Mouse (Mus musculus): ENCODE data around the gene Cemip2. TPM values are rescaled to one million over a fixed set of nuclear protein-coding genes. Genes with fewer than 3 reads are reported as not detected.

Cemip2 gene
- polyA plus RNA-seq (2015; fragmentation: Nextera tagmentation; extraction: Ambion mirVana) = 29.7 and 31.8 TPM in 2 replicates

DNA sequence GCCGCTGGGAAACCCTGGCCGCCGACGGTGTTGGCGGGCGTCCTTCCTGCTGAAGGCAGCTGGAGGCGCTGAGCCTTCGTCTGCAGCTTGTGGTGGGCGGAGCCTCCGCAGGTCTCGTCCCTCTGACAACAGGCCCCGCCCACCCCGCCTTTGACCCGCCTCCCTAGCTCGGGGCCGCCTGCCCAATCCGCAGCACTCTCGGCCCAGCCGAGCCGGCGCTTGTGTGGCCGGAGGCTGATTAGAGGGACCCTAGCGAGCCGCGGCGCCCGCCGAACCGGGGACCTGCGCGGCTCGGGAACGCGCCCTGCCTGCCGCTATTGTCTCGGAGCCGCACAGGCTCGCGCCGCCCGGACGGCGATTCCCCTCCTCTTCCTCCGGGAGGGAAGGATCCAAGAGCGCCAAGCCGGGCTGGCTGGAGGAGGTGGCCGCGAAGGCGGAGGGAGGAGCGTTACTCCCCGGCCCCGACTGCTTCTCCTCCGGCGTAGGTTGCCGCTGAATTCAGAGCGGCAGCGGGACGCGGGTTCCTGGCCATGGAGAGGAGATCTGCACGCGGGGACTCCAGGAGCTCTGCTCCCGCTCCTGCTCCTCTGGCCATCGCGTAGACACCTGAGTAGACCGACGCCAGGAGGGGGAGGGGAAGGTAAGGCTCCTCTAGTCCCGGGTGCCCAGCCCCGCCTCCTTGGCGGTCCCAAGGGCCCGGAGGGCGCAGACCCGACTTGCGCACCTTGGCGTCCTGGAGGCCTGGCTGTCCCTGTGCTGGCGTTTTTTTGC, at the start of gene Cemip2:
Gene Cemip2, plus strand, starts transcription at position 196 of the 771 bp plus-strand sequence.
- peaks cover 27% of the 10 kb centered on the region for H3K4me1 ChIP-seq (replicated peaks; ENCODE audit: control insufficient read depth, insufficient read depth, low read length)
- peak within 1 kb of the TSS; percentile 96 for H3K27ac ChIP-seq (ENCODE audit: low read length)
- H3K36me3 ChIP-seq (ENCODE audit: control insufficient read depth, insufficient read depth, low read length) = no peaks in the 10 kb centered on the region
- peak within 1 kb of the TSS; percentile 84 for H3K4me3 ChIP-seq (ENCODE audit: low read length)
- peak within 1 kb of the TSS; percentile 78 for H3K4me2 ChIP-seq (ENCODE audit: low read depth, low read length)
- H3K27me3 ChIP-seq (ENCODE audit: control insufficient read depth, insufficient read depth, low read depth, low read length) = no peaks in the 10 kb centered on the region
- under 1% methylated on average over 69 of the region's 75 CpGs for WGBS
- ATAC-seq (ENCODE audit: low read depth) = peak; percentile 96
- no peaks in the 10 kb centered on the region for H3K9me3 ChIP-seq (ENCODE audit: control insufficient read depth, low read length)
- peak within 1 kb of the TSS; percentile 85 for H3K9ac ChIP-seq (ENCODE audit: low read length)

- no peaks in the 10 kb centered on the region for H3K9me3 ChIP-seq (ENCODE audit: control insufficient read depth, low read length)
- H3K4me3 ChIP-seq (ENCODE audit: low read length) = no peak overlapping the region
- H3K36me3 ChIP-seq (ENCODE audit: control insufficient read depth, insufficient read depth, low read length) = no peaks in the 10 kb centered on the region
- 91% methylated on average over 6 of the region's 6 CpGs for WGBS
- H3K9ac ChIP-seq (ENCODE audit: low read length) = no peak overlapping the region
- ATAC-seq (ENCODE audit: low read depth) = no peak
- no peaks in the 10 kb centered on the region for H3K4me1 ChIP-seq (replicated peaks; ENCODE audit: control insufficient read depth, insufficient read depth, low read length)
- H3K27me3 ChIP-seq (ENCODE audit: control insufficient read depth, insufficient read depth, low read depth, low read length) = no peaks in the 10 kb centered on the region
- H3K4me2 ChIP-seq (ENCODE audit: low read depth, low read length) = no peak overlapping the region
- H3K27ac ChIP-seq (ENCODE audit: low read length) = no peak overlapping the region
Measured at GRCm38 (mm10) chr19:21728342-21728741, 49.8 kb upstream of the Cemip2 start.

DNA sequence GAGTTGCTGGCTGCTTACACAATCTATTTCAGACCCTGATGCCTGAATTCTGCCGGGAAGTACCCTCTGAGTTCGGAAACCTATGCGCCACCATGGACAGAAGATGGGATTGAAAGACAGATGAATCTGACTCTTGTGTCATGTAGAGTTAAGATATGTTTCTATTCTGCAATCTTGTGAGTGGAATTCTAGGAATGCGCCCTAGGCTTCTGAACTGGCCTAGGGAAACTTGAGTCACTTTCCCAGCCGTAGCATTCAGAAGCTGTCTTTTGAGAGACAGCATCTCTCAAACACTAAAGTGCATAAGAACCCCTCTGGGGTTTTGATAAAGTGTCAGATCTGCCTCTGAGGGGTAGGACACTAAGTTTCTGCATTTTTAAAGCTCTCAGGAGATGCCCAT, 46.3 kb upstream of the Cemip2 start:
- Histone ChIP-seq H3K9ac (ENCODE audit: low read length) (no peak overlapping the region), H3K9me3 (ENCODE audit: control insufficient read depth, low read length) (no peaks in the 10 kb centered on the region), H3K27me3 (ENCODE audit: control insufficient read depth, insufficient read depth, low read depth, low read length) (no peaks in the 10 kb centered on the region), H3K4me2 (ENCODE audit: low read depth, low read length) (no peak overlapping the region), H3K4me3 (ENCODE audit: low read length) (no peak overlapping the region), H3K36me3 (ENCODE audit: control insufficient read depth, insufficient read depth, low read length) (no peaks in the 10 kb centered on the region), H3K4me1 (replicated peaks; ENCODE audit: control insufficient read depth, insufficient read depth, low read length) (no peaks in the 10 kb centered on the region; the same call in 1 of the 2 replicates), H3K27ac (ENCODE audit: low read length) (no peak overlapping the region)
- ATAC-seq (ENCODE audit: low read depth) = no peak
- 73% methylated on average over 5 of the region's 5 CpGs for WGBS

- Histone ChIP-seq H3K4me1 (replicated peaks; ENCODE audit: control insufficient read depth, insufficient read depth, low read length) (peaks cover 7% of the 10 kb centered on the region; the same call in 1 of the 2 replicates), H3K4me3 (ENCODE audit: low read length) (no peak overlapping the region), H3K9ac (ENCODE audit: low read length) (no peak overlapping the region), H3K9me3 (ENCODE audit: control insufficient read depth, low read length) (no peaks in the 10 kb centered on the region), H3K36me3 (ENCODE audit: control insufficient read depth, insufficient read depth, low read length) (no peaks in the 10 kb centered on the region), H3K27me3 (ENCODE audit: control insufficient read depth, insufficient read depth, low read depth, low read length) (no peaks in the 10 kb centered on the region), H3K4me2 (ENCODE audit: low read depth, low read length) (no peak overlapping the region), H3K27ac (ENCODE audit: low read length) (no peak overlapping the region)
- ATAC-seq (ENCODE audit: low read depth) = no peak
- 96% methylated on average over 2 of the region's 2 CpGs for WGBS
Measured at GRCm38 (mm10) chr19:21733176-21733575, 45.0 kb upstream of the Cemip2 start.

GRCm38 (mm10) chr19:21734112-21734511, 44.0 kb upstream of the Cemip2 start:
- H3K9ac ChIP-seq (ENCODE audit: low read length) = no peak overlapping the region
- H3K27me3 ChIP-seq (ENCODE audit: control insufficient read depth, insufficient read depth, low read depth, low read length) = no peaks in the 10 kb centered on the region
- H3K4me3 ChIP-seq (ENCODE audit: low read length) = no peak overlapping the region
- H3K27ac ChIP-seq (ENCODE audit: low read length) = no peak overlapping the region
- H3K9me3 ChIP-seq (ENCODE audit: control insufficient read depth, low read length) = no peaks in the 10 kb centered on the region
- 26% methylated on average over 5 of the region's 5 CpGs for WGBS
- no peak overlapping the region for H3K4me2 ChIP-seq (ENCODE audit: low read depth, low read length)
- no peak for ATAC-seq (ENCODE audit: low read depth)
- peaks cover 11% of the 10 kb centered on the region; the same call in 1 of the 2 replicates for H3K4me1 ChIP-seq (replicated peaks; ENCODE audit: control insufficient read depth, insufficient read depth, low read length)
- no peaks in the 10 kb centered on the region for H3K36me3 ChIP-seq (ENCODE audit: control insufficient read depth, insufficient read depth, low read length)

- H3K27ac ChIP-seq (ENCODE audit: low read length) = peak overlapping the region; percentile 74
- H3K36me3 ChIP-seq (ENCODE audit: control insufficient read depth, insufficient read depth, low read length) = no peaks in the 10 kb centered on the region
- peaks cover 11% of the 10 kb centered on the region; the same call in 1 of the 2 replicates for H3K4me1 ChIP-seq (replicated peaks; ENCODE audit: control insufficient read depth, insufficient read depth, low read length)
- ATAC-seq (ENCODE audit: low read depth) = peak; percentile 76
- H3K9me3 ChIP-seq (ENCODE audit: control insufficient read depth, low read length) = no peaks in the 10 kb centered on the region
- H3K4me2 ChIP-seq (ENCODE audit: low read depth, low read length) = peak overlapping the region; percentile 46
- WGBS = 30% methylated on average over 18 of the region's 18 CpGs
- peak overlapping the region; percentile 25 for H3K4me3 ChIP-seq (ENCODE audit: low read length)
- peak overlapping the region; percentile 35; the same call in 1 of the 2 replicates for H3K9ac ChIP-seq (ENCODE audit: low read length)
- no peaks in the 10 kb centered on the region for H3K27me3 ChIP-seq (ENCODE audit: control insufficient read depth, insufficient read depth, low read depth, low read length)
Measured at GRCm38 (mm10) chr19:21737446-21737845, 40.7 kb upstream of the Cemip2 start.

DNA sequence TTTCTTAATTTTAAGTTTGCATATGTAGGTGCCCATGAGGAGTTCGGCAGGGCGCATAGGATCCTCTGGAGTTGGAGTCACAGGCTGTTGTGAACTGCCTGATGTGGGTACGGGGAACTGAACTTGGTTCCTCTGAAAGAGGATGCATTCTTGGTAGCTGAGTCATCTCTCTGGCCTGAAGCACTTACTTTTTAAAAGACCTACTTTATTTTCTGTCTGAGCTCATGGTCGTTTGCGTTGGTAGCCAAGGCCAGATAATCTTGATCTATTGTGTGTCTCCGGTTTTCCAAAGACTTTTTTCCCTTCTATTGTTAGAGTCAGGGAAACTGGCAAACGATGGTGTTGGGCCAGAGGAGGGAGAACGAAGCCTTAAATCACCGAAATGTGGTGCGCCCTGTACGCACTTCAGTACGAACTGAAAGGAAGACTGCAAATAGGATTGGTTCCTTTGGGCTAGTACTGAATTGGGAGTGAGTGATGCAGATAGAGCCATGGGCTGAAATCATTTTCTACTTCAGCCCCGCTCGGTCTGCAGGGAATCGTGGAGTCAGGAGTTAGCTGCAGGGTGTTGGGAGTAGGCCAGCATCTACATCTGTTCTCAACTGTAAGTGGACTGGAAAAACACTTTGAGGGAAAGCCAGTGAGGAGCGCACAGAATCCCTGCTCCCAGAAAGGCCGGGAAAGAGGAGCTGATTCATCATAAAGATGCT, 40.1 kb upstream of the Cemip2 start:
- peaks cover 11% of the 10 kb centered on the region; the same call in 1 of the 2 replicates for H3K4me1 ChIP-seq (replicated peaks; ENCODE audit: control insufficient read depth, insufficient read depth, low read length)
- H3K27me3 ChIP-seq (ENCODE audit: control insufficient read depth, insufficient read depth, low read depth, low read length) = no peaks in the 10 kb centered on the region
- H3K27ac ChIP-seq (ENCODE audit: low read length) = peak overlapping the region; percentile 74
- peak overlapping the region; percentile 25; the same call in 1 of the 2 replicates for H3K4me3 ChIP-seq (ENCODE audit: low read length)
- H3K36me3 ChIP-seq (ENCODE audit: control insufficient read depth, insufficient read depth, low read length) = no peaks in the 10 kb centered on the region
- no peaks in the 10 kb centered on the region for H3K9me3 ChIP-seq (ENCODE audit: control insufficient read depth, low read length)
- peak; percentile 75 for ATAC-seq (ENCODE audit: low read depth)
- 35% methylated on average over 17 of the region's 17 CpGs for WGBS
- H3K4me2 ChIP-seq (ENCODE audit: low read depth, low read length) = peak overlapping the region; percentile 46
- peak overlapping the region; percentile 33; the same call in 1 of the 2 replicates for H3K9ac ChIP-seq (ENCODE audit: low read length)

DNA sequence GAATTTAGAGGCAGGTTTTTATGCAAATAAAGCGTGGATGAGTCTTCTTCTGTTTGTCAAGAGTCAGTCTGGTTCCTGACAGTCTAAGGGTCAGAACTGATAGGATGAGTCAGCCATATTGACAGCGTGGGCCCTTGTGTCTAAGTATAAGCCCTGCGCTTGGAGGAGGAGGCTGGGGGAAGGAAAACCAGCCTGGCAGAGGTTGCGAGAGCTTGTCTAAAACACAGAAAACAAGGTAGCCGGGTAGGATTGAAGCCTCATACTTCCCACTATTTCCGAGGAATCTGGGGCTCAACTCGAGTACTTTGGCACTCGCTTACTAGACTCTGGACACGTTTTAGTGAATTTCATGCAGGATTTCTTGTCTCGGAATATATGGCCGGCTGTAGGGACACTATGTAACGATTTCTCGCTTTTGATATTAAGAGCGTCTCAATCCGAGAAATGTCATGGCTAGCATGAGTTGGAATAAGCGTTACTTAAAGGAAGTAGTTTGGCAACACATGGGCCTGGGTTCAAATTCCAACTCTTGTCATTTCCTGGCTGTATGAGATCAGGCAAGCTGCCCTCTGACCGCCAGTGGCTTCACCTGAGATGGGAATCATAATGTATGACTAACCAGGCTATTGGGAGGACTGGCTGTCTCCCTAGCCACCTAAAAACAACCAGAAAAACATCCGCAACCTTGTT, 39.4 kb upstream of the Cemip2 start:
- H3K4me3 ChIP-seq (ENCODE audit: low read length) = no peak overlapping the region
- no peaks in the 10 kb centered on the region for H3K27me3 ChIP-seq (ENCODE audit: control insufficient read depth, insufficient read depth, low read depth, low read length)
- peaks cover 11% of the 10 kb centered on the region; the same call in 1 of the 2 replicates for H3K4me1 ChIP-seq (replicated peaks; ENCODE audit: control insufficient read depth, insufficient read depth, low read length)
- WGBS = 80% methylated on average over 18 of the region's 18 CpGs
- no peaks in the 10 kb centered on the region for H3K36me3 ChIP-seq (ENCODE audit: control insufficient read depth, insufficient read depth, low read length)
- H3K4me2 ChIP-seq (ENCODE audit: low read depth, low read length) = no peak overlapping the region
- H3K27ac ChIP-seq (ENCODE audit: low read length) = peak overlapping the region; percentile 74
- no peak overlapping the region for H3K9ac ChIP-seq (ENCODE audit: low read length)
- H3K9me3 ChIP-seq (ENCODE audit: control insufficient read depth, low read length) = no peaks in the 10 kb centered on the region
- ATAC-seq (ENCODE audit: low read depth) = peak; percentile 18; the same call in 1 of the 2 replicates

GRCm38 (mm10) chr19:21742138-21742537, 36.0 kb upstream of the Cemip2 start:
- Histone ChIP-seq H3K9ac (ENCODE audit: low read length) (no peak overlapping the region), H3K4me3 (ENCODE audit: low read length) (no peak overlapping the region)
- WGBS = 78% methylated on average over 12 of the region's 12 CpGs

More at GRCm38 (mm10) chr19:21742138-21742537, 36.0 kb upstream of the Cemip2 start:
- no peak for ATAC-seq (ENCODE audit: low read depth)
- Histone ChIP-seq H3K27ac (ENCODE audit: low read length) (no peak overlapping the region), H3K27me3 (ENCODE audit: control insufficient read depth, insufficient read depth, low read depth, low read length) (no peaks in the 10 kb centered on the region), H3K4me2 (ENCODE audit: low read depth, low read length) (no peak overlapping the region), H3K9me3 (ENCODE audit: control insufficient read depth, low read length) (no peaks in the 10 kb centered on the region), H3K4me1 (replicated peaks; ENCODE audit: control insufficient read depth, insufficient read depth, low read length) (peaks cover 9% of the 10 kb centered on the region; the same call in 1 of the 2 replicates), H3K36me3 (ENCODE audit: control insufficient read depth, insufficient read depth, low read length) (no peaks in the 10 kb centered on the region)

Measured in lung, embryonic 16.5 days (tissue).